Mouse (Mus musculus): Measurements from ENCODE around the gene Cdk20. TPM values are rescaled to one million over a fixed set of nuclear protein-coding genes. Genes with fewer than 3 reads are reported as not detected.

Cdk20 gene
- total and polyA plus RNA-seq, 2 experiments, result 4.0 to 15.7 TPM

- H3K9ac ChIP-seq (ENCODE audit: low read depth, low read length), result no peak overlapping the region
- no peak overlapping the region for H3K4me3 ChIP-seq (ENCODE audit: insufficient read depth, low read depth, low read length)
- 78% methylated on average over 4 of the region's 4 CpGs for WGBS
- H3K4me1 ChIP-seq (ENCODE audit: control insufficient read depth, insufficient read depth, low read length), result no peaks in the 10 kb centered on the region
- no peak overlapping the region for H3K27ac ChIP-seq (replicated peaks; ENCODE audit: insufficient read depth, low read depth, low read length)
- TF ChIP-seq POLR2A (IDR thresholded peaks at IDR 0.05; ENCODE audit: extremely low read depth, insufficient read depth, low read length), result no peak
- no peak for TF ChIP-seq CTCF (IDR thresholded peaks at IDR 0.05; ENCODE audit: low read depth, low read length)
- H3K27me3 ChIP-seq (ENCODE audit: control insufficient read depth, insufficient read depth, low read length), result no peaks in the 10 kb centered on the region
- DNase-seq (ENCODE audit: extremely low read depth, low read depth, low spot score), result no peak
- no peaks in the 10 kb centered on the region for H3K36me3 ChIP-seq (ENCODE audit: control insufficient read depth, insufficient read depth, low read length)
- H3K79me2 ChIP-seq (ENCODE audit: control insufficient read depth, insufficient read depth, low read length), result no peaks in the 10 kb centered on the region
Observed at GRCm38 (mm10) chr13:64477968-64478367, 45.9 kb downstream of the Cdk20 start.

- no peaks in the 10 kb centered on the region for H3K79me2 ChIP-seq (ENCODE audit: control insufficient read depth, insufficient read depth, low read length)
- no peaks in the 10 kb centered on the region for H3K36me3 ChIP-seq (ENCODE audit: control insufficient read depth, insufficient read depth, low read length)
- H3K27ac ChIP-seq (replicated peaks; ENCODE audit: insufficient read depth, low read depth, low read length), result no peak overlapping the region
- no peak overlapping the region for H3K9ac ChIP-seq (ENCODE audit: low read depth, low read length)
- H3K4me3 ChIP-seq (ENCODE audit: insufficient read depth, low read depth, low read length), result no peak overlapping the region
- no peak for TF ChIP-seq POLR2A (IDR thresholded peaks at IDR 0.05; ENCODE audit: extremely low read depth, insufficient read depth, low read length)
- TF ChIP-seq CTCF (IDR thresholded peaks at IDR 0.05; ENCODE audit: low read depth, low read length), result no peak
- no peak for DNase-seq (ENCODE audit: extremely low read depth, low read depth, low spot score)
- WGBS, result 69% methylated on average over 3 of the region's 3 CpGs
- no peaks in the 10 kb centered on the region for H3K27me3 ChIP-seq (ENCODE audit: control insufficient read depth, insufficient read depth, low read length)
- no peaks in the 10 kb centered on the region for H3K4me1 ChIP-seq (ENCODE audit: control insufficient read depth, insufficient read depth, low read length)
Observed at GRCm38 (mm10) chr13:64479960-64480359, 47.8 kb downstream of the Cdk20 start.

GRCm38 (mm10) chr13:64489886-64490285, 57.8 kb downstream of the Cdk20 start:
- Histone ChIP-seq H3K27me3 (ENCODE audit: control insufficient read depth, insufficient read depth, low read length) (no peaks in the 10 kb centered on the region), H3K9ac (ENCODE audit: low read depth, low read length) (no peak overlapping the region), H3K4me1 (ENCODE audit: control insufficient read depth, insufficient read depth, low read length) (no peaks in the 10 kb centered on the region), H3K36me3 (ENCODE audit: control insufficient read depth, insufficient read depth, low read length) (no peaks in the 10 kb centered on the region), H3K4me3 (ENCODE audit: insufficient read depth, low read depth, low read length) (no peak overlapping the region), H3K27ac (replicated peaks; ENCODE audit: insufficient read depth, low read depth, low read length) (no peak overlapping the region), H3K79me2 (ENCODE audit: control insufficient read depth, insufficient read depth, low read length) (no peaks in the 10 kb centered on the region)
- TF ChIP-seq CTCF (IDR thresholded peaks at IDR 0.05; ENCODE audit: low read depth, low read length) (no peak), POLR2A (IDR thresholded peaks at IDR 0.05; ENCODE audit: extremely low read depth, insufficient read depth, low read length) (no peak)
- DNase-seq (ENCODE audit: extremely low read depth, low read depth, low spot score), result no peak
- WGBS, result 91% methylated on average over 6 of the region's 6 CpGs

Other genes starting within 250 kb of the Cdk20 start
- gene Cdc14b, start 157.0 kb upstream of the Cdk20 start, total RNA-seq (2014; rRNA removed), result 31.7 and 35.8 TPM in 2 replicates
- gene Cdc14b, start 157.0 kb upstream of the Cdk20 start, polyA plus RNA-seq (2012; rRNA removed), result 6.7 and 7.6 TPM in 2 replicates
- 83.4 and 84.2 TPM in 2 replicates for gene Aaed1, start 119.6 kb upstream of the Cdk20 start, total RNA-seq (2014; rRNA removed)
- 20.8 and 21.1 TPM in 2 replicates for gene Aaed1, start 119.6 kb upstream of the Cdk20 start, polyA plus RNA-seq (2012; rRNA removed)
- 624 and 654 TPM in 2 replicates for gene Ctsl, start 61.4 kb upstream of the Cdk20 start, total RNA-seq (2014; rRNA removed)
- gene Ctsl, start 61.4 kb upstream of the Cdk20 start, polyA plus RNA-seq (2012; rRNA removed), result 252 and 300 TPM in 2 replicates
- not detected in 2 replicates for gene Fam240b, start 65.5 kb downstream of the Cdk20 start, total RNA-seq (2014; rRNA removed)
- gene Fam240b, start 65.5 kb downstream of the Cdk20 start, polyA plus RNA-seq (2012; rRNA removed), result not detected in 2 replicates

All from liver, adult 2 months (tissue).